8 mouse cellular contexts compared by ENCODE assay signal in the genomic region with DNA sequence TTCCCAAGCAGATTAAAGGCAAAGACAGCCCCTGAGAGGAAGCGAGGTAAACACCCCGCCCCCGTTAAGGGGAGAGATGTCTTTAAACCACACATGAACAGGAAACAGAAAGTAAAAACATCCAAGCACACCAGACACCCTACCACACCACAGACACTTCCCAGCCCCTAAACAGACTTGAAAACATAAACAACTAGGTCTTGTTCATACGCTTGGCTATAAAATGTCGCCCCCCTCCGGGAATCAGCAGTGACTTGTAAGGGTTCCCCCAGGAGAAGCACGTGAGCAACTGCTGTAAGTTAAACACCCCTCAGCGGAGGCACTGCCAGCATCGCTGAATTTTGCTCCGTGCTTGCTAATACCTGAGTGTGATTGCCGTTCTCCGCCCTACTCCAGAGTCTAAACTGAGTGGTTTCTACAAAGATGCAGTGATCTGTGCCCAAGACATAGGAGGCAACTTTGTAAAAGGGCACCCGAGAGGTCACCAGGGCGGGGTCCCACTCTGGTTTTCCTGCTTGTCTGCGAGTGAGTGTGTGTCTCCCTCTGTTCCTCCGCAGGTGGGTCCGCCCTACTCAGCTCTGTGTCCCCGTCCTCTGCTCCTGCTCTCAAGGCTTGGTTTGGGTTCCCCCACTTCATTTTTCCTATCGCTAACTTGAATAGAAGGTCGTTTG. TPM values are rescaled to one million over a fixed set of nuclear protein-coding genes. Genes with fewer than 3 reads are reported as not detected.
A peak's percentile ranks its signal among the peaks of the same experiment; 100 is the strongest.
DNase-seq lines count a peak whose midpoint lies in the region; ATAC-seq and TF ChIP-seq lines count a peak whose summit lies in the region.

No protein-coding gene starts in this region.

- H3K27me3 ChIP-seq in MEL (ENCODE audit: control insufficient read depth in 1 of 2, insufficient read depth in 2 of 2, low read length in 2 of 2): no peaks in the 10 kb centered on the region
- no peaks in the 10 kb centered on the region for H3K27me3 ChIP-seq in forebrain, embryonic 15.5 days

- 1% methylated on average over 20 of the region's 20 CpGs for WGBS in forebrain, embryonic 15.5 days

- ATAC-seq in forebrain, embryonic 15.5 days (replicated peaks): no peak
- peak; percentile 77 for ATAC-seq in megakaryocyte, adult 5-6 weeks (ENCODE audit: poor library complexity, severe bottlenecking)

- H3K9ac ChIP-seq in MEL (ENCODE audit: control insufficient read depth, low read depth, low read length, poor library complexity, severe bottlenecking): peak overlapping the region; percentile 71
- peak overlapping the region; percentile 29 for H3K9ac ChIP-seq in forebrain, embryonic 15.5 days (replicated peaks)

- no peak; a peak in 1 of 4 replicates for TF ChIP-seq POLR2A in MEL (IDR thresholded peaks at IDR 0.05; ENCODE audit: control insufficient read depth in 1 of 2, insufficient read depth in 1 of 2, low read depth in 1 of 2, low read length in 2 of 2, poor library complexity in 1 of 2)
- TF ChIP-seq POLR2A in bone marrow macrophage, adult 2 months (IDR thresholded peaks at IDR 0.05; ENCODE audit: borderline replicate concordance, low read depth, low read length): peak; percentile 20; the same call in 1 of the 2 replicates

- peaks cover 0 to 3% of the 10 kb centered on the region in 2 experiments; a peak in 1 of 4 replicates for H3K36me3 ChIP-seq in MEL (ENCODE audit: control insufficient read depth in 1 of 2, insufficient read depth in 2 of 2, low read length in 2 of 2)
- H3K36me3 ChIP-seq in forebrain, embryonic 15.5 days: no peaks in the 10 kb centered on the region

- peak overlapping the region; percentile 63 for H3K27ac ChIP-seq in MEL (ENCODE audit: control insufficient read depth, low read depth, low read length)
- H3K27ac ChIP-seq in bone marrow macrophage, adult 2 months (ENCODE audit: insufficient read depth, low read depth, low read length): peak overlapping the region; percentile 89
- H3K27ac ChIP-seq in forebrain, embryonic 15.5 days (replicated peaks): no peak overlapping the region

- TF ChIP-seq EP300 in MEL (IDR thresholded peaks at IDR 0.05; ENCODE audit: low read depth in 1 of 2, low read length in 2 of 2): no peak

- TF ChIP-seq CTCF in MEL (IDR thresholded peaks at IDR 0.05 in 2 of 3, conservative IDR thresholded peaks at IDR 0.05 in 1 of 3; ENCODE audit: control insufficient read depth in 1 of 3, insufficient read depth in 1 of 3, low read depth in 2 of 3, low read length in 3 of 3, poor library complexity in 1 of 3, severe bottlenecking in 1 of 3): peak in 2 of 3 experiments; percentile 17 to 30; a peak in 2 of 6 replicates
- no peak for TF ChIP-seq CTCF in bone marrow macrophage, adult 2 months (IDR thresholded peaks at IDR 0.05; ENCODE audit: low read depth, low read length)

- no peaks in the 10 kb centered on the region for H3K9me3 ChIP-seq in MEL (replicated peaks; ENCODE audit: insufficient read depth, low read length)
- no peaks in the 10 kb centered on the region for H3K9me3 ChIP-seq in forebrain, embryonic 15.5 days

- no peak; the same call in none of the 2 replicates for TF ChIP-seq RAD21 in MEL (IDR thresholded peaks at IDR 0.05; ENCODE audit: low read depth, low read length)

- peak overlapping the region; percentile 65 for H3K4me2 ChIP-seq in forebrain, embryonic 15.5 days (replicated peaks)

- no peaks in the 10 kb centered on the region; the same call in 1 of the 2 replicates for H3K79me2 ChIP-seq in MEL (ENCODE audit: control insufficient read depth, insufficient read depth, low read length, poor library complexity)

- H3K4me3 ChIP-seq in MEL (ENCODE audit: control insufficient read depth in 1 of 2, insufficient read depth in 1 of 2, low read depth in 2 of 2, low read length in 2 of 2): peak overlapping the region; percentile 65
- peak overlapping the region; percentile 69 for H3K4me3 ChIP-seq in bone marrow macrophage, adult 2 months (ENCODE audit: insufficient read depth, low read length)
- peak overlapping the region; percentile 35 for H3K4me3 ChIP-seq in forebrain, embryonic 15.5 days

- intact Hi-C loops in left cerebral cortex, postnatal 14 days (cut with DNase I): no loop called here

- DNase-seq in MEL (ENCODE audit: low read depth, low spot score): peak; percentile 86
- peak; percentile 38 for DNase-seq in heart, postnatal 4 days
- DNase-seq in left cerebral cortex, postnatal 14 days (ENCODE audit: low spot score in 2 of 2): peak; percentile 12 to 37
- DNase-seq in right cerebral cortex, adult 2 months (ENCODE audit: low spot score in 2 of 2): peak; percentile 38 to 42
- peak; percentile 35 for DNase-seq in urinary bladder, postnatal 25 days (ENCODE audit: low spot score)

- peaks cover 3 to 9% of the 10 kb centered on the region in 2 experiments; a peak in 3 of 4 replicates for H3K4me1 ChIP-seq in MEL (ENCODE audit: control insufficient read depth in 1 of 2, insufficient read depth in 2 of 2, low read length in 2 of 2)
- peaks cover 20% of the 10 kb centered on the region for H3K4me1 ChIP-seq in bone marrow macrophage, adult 2 months (ENCODE audit: control insufficient read depth, insufficient read depth, low read length)
- peaks cover 15% of the 10 kb centered on the region for H3K4me1 ChIP-seq in forebrain, embryonic 15.5 days

TF ChIP-seq in MEL, 35 proteins besides CTCF, POLR2A, EP300 and RAD21:
- no peak for TF ChIP-seq TAL1 (IDR thresholded peaks at IDR 0.05; ENCODE audit: low read length)
- TF ChIP-seq MAX (IDR thresholded peaks at IDR 0.05; ENCODE audit: low read length): peak; percentile 27; the same call in 1 of the 2 replicates
- TF ChIP-seq MXI1 (IDR thresholded peaks at IDR 0.05; ENCODE audit: low read depth, low read length): peak; percentile 96
- no peak for TF ChIP-seq MEF2A (IDR thresholded peaks at IDR 0.05; ENCODE audit: extremely low read depth, insufficient replicate concordance, low read depth, low read length, poor library complexity, severe bottlenecking)
- 0 out of 2 replicates have a peak, but pooled peaks have one; percentile 0 for TF ChIP-seq GABPA (IDR thresholded peaks at IDR 0.05; ENCODE audit: low read depth, low read length)
- no peak for TF ChIP-seq MYC (IDR thresholded peaks at IDR 0.05; ENCODE audit: low read depth, low read length)
- TF ChIP-seq ZKSCAN1 (IDR thresholded peaks at IDR 0.05; ENCODE audit: low read depth, low read length): no peak
- no peak for TF ChIP-seq MAFK (IDR thresholded peaks at IDR 0.05; ENCODE audit: borderline replicate concordance, low read depth, low read length)
- peak; percentile 85 for TF ChIP-seq USF1 (IDR thresholded peaks at IDR 0.05; ENCODE audit: low read depth, low read length)
- TF ChIP-seq BHLHE40 (IDR thresholded peaks at IDR 0.05; ENCODE audit: borderline replicate concordance, low read depth, low read length): peak; percentile 95
- no peak for TF ChIP-seq ZNF384 (IDR thresholded peaks at IDR 0.05; ENCODE audit: low read depth, low read length)
- TF ChIP-seq TBP (IDR thresholded peaks at IDR 0.05; ENCODE audit: low read depth, low read length): no peak
- TF ChIP-seq UBTF (IDR thresholded peaks at IDR 0.05; ENCODE audit: borderline replicate concordance, insufficient read depth, low read depth, low read length): 0 out of 2 replicates have a peak, but pooled peaks have one; percentile 68
- TF ChIP-seq NELFE (IDR thresholded peaks at IDR 0.05; ENCODE audit: low read depth, low read length): peak; percentile 44
- peak; percentile 59 for TF ChIP-seq SIN3A (IDR thresholded peaks at IDR 0.05; ENCODE audit: low read length)
- TF ChIP-seq HCFC1 (IDR thresholded peaks at IDR 0.05; ENCODE audit: low read depth, low read length): peak; percentile 41
- 0 out of 4 replicates have a peak, but pooled peaks of 1 of the 2 experiments have one; percentile 24 for TF ChIP-seq USF2 (IDR thresholded peaks at IDR 0.05; ENCODE audit: borderline replicate concordance in 1 of 2, insufficient read depth in 1 of 2, low read depth in 1 of 2, low read length in 2 of 2)
- peak; percentile 65; the same call in 1 of the 2 replicates for TF ChIP-seq MAZ (IDR thresholded peaks at IDR 0.05; ENCODE audit: low read depth, low read length)
TF ChIP-seq in MEL: peak in this region for 11.

RNA-seq across cellular contexts. Expression of a gene that starts 8.2 kb away (rescaled TPM):
- 64.6 and 66.1 TPM in 2 replicates for total RNA-seq in MEL (2012; rRNA removed)
- 100 to 1,000 TPM in 1 of 2 experiments, 10 to 100 TPM in 1; 82.8 to 221 TPM for polyA plus RNA-seq in MEL (2012; ENCODE audit: insufficient read depth in 1 of 2, insufficient read length in 2 of 2, low read depth in 1 of 2, low replicate concordance in 2 of 2, missing spikeins in 1 of 2)
- 33.9 and 37.6 TPM in 2 replicates for polyA plus RNA-seq in bone marrow macrophage, adult 2 months (2012; ENCODE audit: insufficient read depth, insufficient read length, missing spikeins)
- 24.7 and 25.8 TPM in 2 replicates for polyA plus RNA-seq in forebrain, embryonic 15.5 days (2015; fragmentation: Nextera tagmentation; extraction: Ambion mirVana)
- 10 to 100 TPM; 59.6 to 60.6 TPM for total RNA-seq in heart, postnatal 4 days (2021)
- 10 to 100 TPM; 43.7 to 60.4 TPM for total RNA-seq in left cerebral cortex, postnatal 14 days (2021)
- total RNA-seq in megakaryocyte, adult 5-6 weeks (2015): 63.5 and 86.7 TPM in 2 replicates
- total RNA-seq in megakaryocyte, adult 5-6 weeks (2017): 52.0 and 57.3 TPM in 2 replicates

Comparison
In these comparisons a context has a peak if more than half of its experiments do, and no peak if none do; other contexts are left out.
1. DNase-seq: peak in every context shown above with its lines; median percentile 86 in MEL; 40 in right cerebral cortex, adult 2 months; 38 in heart, postnatal 4 days; 35 in urinary bladder, postnatal 25 days; 24 in left cerebral cortex, postnatal 14 days.